Mouse (Mus musculus) forebrain, postnatal 0 days (tissue): ENCODE measurements at regions not wholly inside any gene's neighbourhood (a gene's known extent, or its start where the extent isn't known, plus 50 kb on each side); places are given as distances from the start of the nearest gene placed in this dataset.

Source experiments
- ATAC-seq: fragments of 200-750 bp; cut with Nextera tagmentation; 2 replicates; pipeline ENCODE4 v1.8.0; 2017; ENCODE audit warnings: mild to moderate bottlenecking, moderate library complexity
- DNase-seq: peaks from one replicate; pipeline ENCODE4 v3.0.0-alpha.2; 2015
- H3K27ac ChIP-seq: fragments of 300-500 bp; sonication (generic); 2 replicates; pipeline ENCODE4 v1.5.1; 2014; ENCODE audit warnings: low read depth, mild to moderate bottlenecking, antibody characterized with exemption, low read length, moderate library complexity, mixed read lengths
- H3K27me3 ChIP-seq: fragments of 300-500 bp; sonication (generic); 2 replicates; pipeline ENCODE4 v1.6.1; 2014; ENCODE audit warnings: mild to moderate bottlenecking, low read length, mixed read lengths; ENCODE audit not compliant: insufficient read depth
- H3K36me3 ChIP-seq: fragments of 300-500 bp; sonication (generic); 2 replicates; pipeline ENCODE4 v1.6.1; 2014; ENCODE audit warnings: mild to moderate bottlenecking, moderate library complexity; ENCODE audit not compliant: insufficient read depth
- H3K4me1 ChIP-seq: fragments of 300-500 bp; sonication (generic); 2 replicates; pipeline ENCODE4 v1.6.1; 2014; ENCODE audit warnings: antibody characterized with exemption; ENCODE audit not compliant: insufficient read depth
- H3K4me2 ChIP-seq: fragments of 300-500 bp; sonication (generic); 2 replicates; pipeline ENCODE4 v1.6.1; 2014; ENCODE audit warnings: low read depth, mild to moderate bottlenecking, moderate library complexity
- H3K4me3 ChIP-seq: fragments of 300-500 bp; sonication (generic); 2 replicates; pipeline ENCODE4 v1.5.1; 2014; ENCODE audit warnings: low read depth, low read length, mixed read lengths
- H3K9ac ChIP-seq: fragments of 300-500 bp; sonication (generic); 2 replicates; pipeline ENCODE4 v1.6.1; 2014; ENCODE audit warnings: mild to moderate bottlenecking
- H3K9me3 ChIP-seq: fragments of 300-500 bp; sonication (generic); 2 replicates; pipeline ENCODE4 v1.6.1; 2016; ENCODE audit warnings: low read length
- CTCF ChIP-seq: sonication (generic); IDR thresholded peaks from 2 replicates; pipeline ENCODE4 v1.5.1; 2016; ENCODE audit warnings: antibody characterized with exemption, control low read depth, low read depth
- WGBS: fragments of 180-500 bp; shearing (Covaris S2); extraction: QIAGEN DNeasy Blood & Tissue Kit; methylation state at CpG from one replicate; pipeline ENCODE4 v1.1.7; 2014; 5-methylcytosine and 5-hydroxymethylcytosine counted together

- ATAC-seq = no peak
- WGBS = 90% methylated on average over 16 of the region's 16 CpGs
Observed at GRCm38 (mm10) chr13:44128506-44129274, 344.1 kb downstream of the Cd83 start.

GRCm38 (mm10) chr13:44131916-44132315, 347.3 kb downstream of the Cd83 start:
- H3K27me3 ChIP-seq = no peaks in the 10 kb centered on the region
- no peak overlapping the region for H3K4me2 ChIP-seq
- no peaks in the 10 kb centered on the region for H3K9me3 ChIP-seq
- H3K36me3 ChIP-seq = no peaks in the 10 kb centered on the region
- WGBS = 37% methylated on average over 5 of the region's 5 CpGs
- DNase-seq = peak; percentile 62
- ATAC-seq = peak; percentile 78
- no peak overlapping the region for H3K9ac ChIP-seq
- no peaks in the 10 kb centered on the region for H3K4me1 ChIP-seq
- no peak for TF ChIP-seq CTCF
- H3K27ac ChIP-seq = no peak overlapping the region
- no peak overlapping the region for H3K4me3 ChIP-seq

More at GRCm38 (mm10) chr13:44128506-44129274, 344.1 kb downstream of the Cd83 start:
- no peaks in the 10 kb centered on the region for H3K27me3 ChIP-seq
- H3K9me3 ChIP-seq = no peaks in the 10 kb centered on the region
- no peaks in the 10 kb centered on the region for H3K36me3 ChIP-seq
- no peak overlapping the region for H3K9ac ChIP-seq
- no peak overlapping the region for H3K4me2 ChIP-seq
- DNase-seq = no peak
- no peak for TF ChIP-seq CTCF
- H3K4me3 ChIP-seq = no peak overlapping the region
- H3K4me1 ChIP-seq = no peaks in the 10 kb centered on the region
- H3K27ac ChIP-seq = no peak overlapping the region

- H3K9me3 ChIP-seq = no peaks in the 10 kb centered on the region
- H3K4me1 ChIP-seq = no peaks in the 10 kb centered on the region
- no peaks in the 10 kb centered on the region for H3K27me3 ChIP-seq
- no peak overlapping the region for H3K4me3 ChIP-seq
- TF ChIP-seq CTCF = no peak
- H3K27ac ChIP-seq = no peak overlapping the region
- H3K4me2 ChIP-seq = no peak overlapping the region
- DNase-seq = no peak
- ATAC-seq = no peak
- H3K9ac ChIP-seq = no peak overlapping the region
- H3K36me3 ChIP-seq = no peaks in the 10 kb centered on the region
- WGBS = 83% methylated on average over 4 of the region's 4 CpGs
Observed at GRCm38 (mm10) chr13:44132510-44132909, 347.9 kb downstream of the Cd83 start.

- no peak overlapping the region for H3K27ac ChIP-seq
- no peaks in the 10 kb centered on the region for H3K27me3 ChIP-seq
- ATAC-seq (peak; percentile 45), DNase-seq (no peak)
- H3K4me2 ChIP-seq = no peak overlapping the region
- H3K4me1 ChIP-seq = no peaks in the 10 kb centered on the region
- H3K4me3 ChIP-seq = no peak overlapping the region
- no peaks in the 10 kb centered on the region for H3K9me3 ChIP-seq
- TF ChIP-seq CTCF = no peak
- H3K36me3 ChIP-seq = no peaks in the 10 kb centered on the region
- no peak overlapping the region for H3K9ac ChIP-seq
- WGBS = 55% methylated on average over 9 of the region's 9 CpGs
Observed at GRCm38 (mm10) chr13:44133436-44133835, 348.9 kb downstream of the Cd83 start.

GRCm38 (mm10) chr13:44141181-44141580, 356.6 kb downstream of the Cd83 start:
- H3K9me3 ChIP-seq = no peaks in the 10 kb centered on the region
- H3K4me3 ChIP-seq = no peak overlapping the region
- ATAC-seq = no peak
- H3K27ac ChIP-seq = no peak overlapping the region
- H3K9ac ChIP-seq = no peak overlapping the region
- no peaks in the 10 kb centered on the region for H3K36me3 ChIP-seq
- H3K4me1 ChIP-seq = no peaks in the 10 kb centered on the region
- H3K4me2 ChIP-seq = no peak overlapping the region
- WGBS = 55% methylated on average over 5 of the region's 5 CpGs
- DNase-seq = no peak
- no peak for TF ChIP-seq CTCF
- H3K27me3 ChIP-seq = no peaks in the 10 kb centered on the region

DNA sequence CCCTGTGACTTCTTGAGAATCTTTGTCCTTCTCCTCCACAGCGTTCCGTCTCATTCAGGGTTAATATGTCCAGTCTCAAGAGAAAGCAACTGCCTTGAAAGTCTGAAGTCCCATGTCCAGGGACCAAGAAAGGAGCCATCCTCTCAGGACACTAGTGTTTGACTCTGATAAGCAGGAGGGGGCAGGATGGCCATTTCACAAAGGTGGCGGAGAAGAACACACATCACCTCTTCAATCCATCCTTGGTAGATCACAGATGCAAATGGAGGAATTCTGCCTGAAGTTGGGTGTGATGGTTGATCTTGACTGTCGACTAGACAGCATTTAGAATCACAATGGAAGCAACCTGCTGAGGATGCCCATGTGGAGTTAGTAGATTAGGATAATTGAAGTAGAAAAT, 360.9 kb downstream of the Cd83 start:
- no peak for DNase-seq

GRCm38 (mm10) chr13:44147841-44148240, 363.3 kb downstream of the Cd83 start:
- no peaks in the 10 kb centered on the region for H3K9me3 ChIP-seq
- no peaks in the 10 kb centered on the region for H3K27me3 ChIP-seq
- no peaks in the 10 kb centered on the region for H3K36me3 ChIP-seq
- no peak overlapping the region for H3K4me3 ChIP-seq
- TF ChIP-seq CTCF = no peak
- 75% methylated on average over 5 of the region's 5 CpGs for WGBS
- H3K4me2 ChIP-seq = no peak overlapping the region
- ATAC-seq (no peak), DNase-seq (no peak)
- no peak overlapping the region for H3K27ac ChIP-seq
- no peak overlapping the region for H3K9ac ChIP-seq
- H3K4me1 ChIP-seq = no peaks in the 10 kb centered on the region

More for the DNA sequence above, 360.9 kb downstream of the Cd83 start:
- Histone ChIP-seq H3K27ac (no peak overlapping the region), H3K9me3 (no peaks in the 10 kb centered on the region), H3K9ac (no peak overlapping the region), H3K36me3 (no peaks in the 10 kb centered on the region), H3K4me3 (no peak overlapping the region), H3K27me3 (no peaks in the 10 kb centered on the region), H3K4me1 (no peaks in the 10 kb centered on the region), H3K4me2 (no peak overlapping the region)
- 95% methylated on average over 4 of the region's 4 CpGs for WGBS
- no peak for ATAC-seq
- no peak for TF ChIP-seq CTCF
